Mouse (Mus musculus) c-Kit-positive CD71-positive TER-119-positive erythroid progenitor cells, embryonic 14.5 days (primary cell): ENCODE results near the gene Pou5f2.

Source experiments
- DNase-seq: peaks from one replicate; pipeline ENCODE4 v3.0.0-alpha.2; 2013; ENCODE audit warnings: low spot score

The Pou5f2 gene

DNA sequence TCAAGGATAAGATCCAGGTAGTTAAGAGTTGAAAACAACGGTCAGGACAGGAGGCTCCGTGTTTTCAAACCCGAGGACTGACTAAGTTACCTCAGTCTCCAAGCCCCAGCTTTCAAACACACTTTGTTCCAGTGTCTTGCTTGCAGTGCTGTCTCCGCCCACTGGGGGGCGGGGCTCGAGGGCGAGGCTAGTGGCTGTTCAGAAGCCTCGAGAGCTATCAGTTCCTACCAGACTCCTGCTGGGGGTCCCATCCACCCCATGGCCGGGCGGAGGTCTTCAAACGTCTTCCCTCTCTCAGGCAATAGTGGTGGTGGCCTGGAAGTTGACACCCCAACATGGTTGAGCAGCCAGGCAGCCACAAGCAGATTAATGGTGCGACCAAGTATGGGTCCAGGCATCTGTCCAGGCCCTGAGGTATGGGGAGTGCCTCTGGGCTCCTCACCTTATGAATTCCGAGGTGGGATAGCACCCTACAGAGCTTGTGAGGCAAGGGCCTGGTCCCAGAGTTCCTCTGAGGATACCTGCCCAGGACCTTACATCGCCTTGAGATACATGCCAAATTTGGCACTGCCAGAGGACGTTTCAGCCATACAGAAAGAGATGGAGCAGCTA, at the start of gene Pou5f2:
TSS of gene Pou5f2 (plus strand) at position 220 of the 612 bp plus-strand sequence.
- peak; percentile 39 for DNase-seq

DNA sequence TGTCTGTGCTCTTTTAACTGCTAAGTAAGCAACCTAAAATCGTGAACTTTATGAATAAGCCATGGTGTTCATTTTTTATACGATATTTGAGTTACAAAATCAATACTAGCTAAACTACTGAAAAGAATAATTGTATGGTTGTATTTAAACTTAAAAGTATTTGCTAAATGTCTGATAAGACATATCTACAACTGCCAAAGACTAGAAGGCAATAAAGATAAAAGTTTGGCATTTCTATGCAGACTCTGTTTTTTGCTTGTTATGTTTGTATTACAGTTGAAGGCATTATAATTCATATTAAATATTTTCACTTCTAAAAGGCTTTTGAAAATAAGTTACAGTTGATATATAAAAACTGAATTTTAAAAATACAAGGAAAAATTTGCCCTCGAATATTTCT, 48.5 kb upstream of the Pou5f2 start:
- no peak for DNase-seq

DNA sequence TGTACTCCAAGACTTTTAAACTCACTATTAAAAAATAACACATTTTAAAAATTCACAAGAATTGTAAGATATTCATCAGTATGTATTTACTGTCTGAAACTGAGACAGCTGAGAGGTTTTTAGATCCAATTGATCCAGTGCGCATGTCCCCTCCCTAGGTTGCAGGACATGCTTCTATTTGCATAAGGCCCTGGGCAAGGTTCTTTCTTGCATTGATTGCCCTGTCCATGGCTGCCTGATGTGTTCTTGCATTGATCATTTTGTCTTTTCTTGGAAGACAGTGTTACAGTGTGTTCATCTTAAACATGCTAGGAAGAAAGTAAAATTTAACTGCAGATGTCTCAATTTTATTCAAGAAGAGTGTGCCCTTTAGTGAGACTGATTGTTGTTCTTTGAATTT, 47.6 kb upstream of the Pou5f2 start:
- DNase-seq = no peak

DNA sequence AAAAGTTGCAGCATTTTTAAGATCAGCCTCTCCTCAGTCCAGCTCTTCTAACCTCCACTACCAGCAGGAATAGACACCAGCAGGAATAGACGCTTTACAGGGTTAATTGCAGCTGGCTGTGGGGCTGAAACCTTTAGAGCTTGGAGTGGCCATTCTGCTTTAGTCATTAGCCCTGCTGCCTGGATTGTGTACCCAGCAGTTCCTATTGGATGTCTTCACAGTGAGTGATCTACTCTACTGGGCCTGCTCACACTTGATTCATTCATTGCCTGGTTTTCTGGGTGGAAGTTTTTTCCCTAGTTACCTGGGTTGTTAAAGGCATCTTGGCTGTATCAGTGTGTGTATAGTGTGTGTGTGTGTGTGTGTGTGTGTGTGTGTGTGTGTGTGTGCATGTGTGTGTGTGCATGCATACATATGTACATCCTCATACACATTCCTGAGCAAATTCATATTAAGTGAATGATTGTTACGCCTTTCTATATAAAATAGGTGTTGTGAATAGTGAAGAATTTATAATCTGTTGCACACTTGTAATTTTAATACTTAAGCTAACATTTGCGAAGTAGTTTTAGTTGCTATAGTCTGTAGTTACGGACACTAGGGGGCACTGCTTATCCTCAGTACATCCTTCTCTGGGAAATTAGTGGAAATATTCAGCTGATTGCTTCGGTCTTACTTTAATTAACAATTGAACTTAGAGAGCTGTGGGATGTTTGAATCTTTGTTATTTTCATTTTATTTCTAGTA, 42.4 kb upstream of the Pou5f2 start:
- peak; percentile 13 for DNase-seq

DNA sequence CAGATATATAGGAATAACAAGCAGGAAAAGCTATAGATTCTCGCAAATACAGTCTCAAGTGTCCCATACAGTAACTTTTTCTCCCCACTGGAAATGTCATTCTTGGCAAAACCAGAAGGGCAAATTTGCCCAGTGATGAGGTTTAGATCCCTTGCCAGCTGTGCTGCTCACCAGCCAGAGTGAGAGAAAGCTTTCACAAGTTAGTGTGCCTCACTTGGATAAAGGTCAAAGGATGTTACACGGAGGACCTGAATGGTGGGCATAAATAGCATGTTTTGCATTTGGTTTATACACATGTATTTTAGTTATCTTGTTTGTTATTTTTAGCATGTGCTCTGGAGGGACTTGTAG, 41.9 kb upstream of the Pou5f2 start:
- DNase-seq = no peak

DNA sequence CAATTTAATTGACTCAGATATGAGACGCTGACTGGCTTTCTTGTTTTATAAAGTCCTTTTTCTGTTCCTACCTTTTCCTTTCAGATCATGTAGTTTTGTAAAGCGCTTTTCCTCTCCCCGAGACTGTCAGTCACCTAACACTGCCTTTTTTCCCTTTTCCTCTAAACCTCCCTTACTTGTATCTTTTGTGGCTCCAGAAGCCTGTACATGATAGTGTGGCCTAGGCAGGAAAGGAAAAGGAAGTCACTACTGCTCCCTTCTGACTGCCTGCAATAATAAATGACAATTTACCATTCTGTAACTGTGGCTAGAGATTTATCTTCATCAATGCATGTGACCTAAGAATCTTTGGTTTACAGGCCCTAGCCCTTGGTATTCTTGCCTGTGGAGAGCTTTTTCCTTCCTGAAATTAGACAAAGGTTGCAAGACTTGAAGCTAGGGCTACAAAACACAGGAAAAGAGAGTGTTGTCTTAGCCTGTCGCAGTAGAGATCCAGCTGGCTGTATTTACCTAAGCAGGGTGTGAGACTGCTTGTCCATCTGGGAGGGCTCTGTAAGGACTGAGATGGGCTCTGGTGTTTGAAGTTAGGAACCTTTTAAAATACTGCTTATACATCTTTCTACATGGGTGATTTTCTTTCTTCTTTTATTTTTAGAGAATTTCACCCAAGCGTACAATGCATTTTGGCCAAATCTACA, 33.4 kb upstream of the Pou5f2 start:
- no peak for DNase-seq

DNA sequence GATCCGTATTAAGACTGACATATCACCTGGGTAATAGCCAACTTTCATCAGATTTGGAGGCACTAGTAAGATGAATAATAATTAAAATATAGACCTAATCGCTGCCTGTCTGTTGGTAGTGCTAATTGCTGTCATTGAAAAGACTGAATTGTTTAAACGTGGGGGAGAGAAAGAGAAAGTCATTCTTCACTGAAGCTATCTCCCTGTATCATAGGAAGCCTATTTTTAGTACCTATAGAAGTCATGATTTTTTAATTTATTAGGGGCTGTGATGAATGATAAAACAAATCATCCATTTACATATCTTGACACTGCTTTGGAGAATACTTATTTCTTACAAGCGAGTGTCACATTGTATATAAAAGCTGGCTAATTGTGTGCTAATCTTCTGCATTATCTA, 20.1 kb upstream of the Pou5f2 start:
- DNase-seq = no peak

DNA sequence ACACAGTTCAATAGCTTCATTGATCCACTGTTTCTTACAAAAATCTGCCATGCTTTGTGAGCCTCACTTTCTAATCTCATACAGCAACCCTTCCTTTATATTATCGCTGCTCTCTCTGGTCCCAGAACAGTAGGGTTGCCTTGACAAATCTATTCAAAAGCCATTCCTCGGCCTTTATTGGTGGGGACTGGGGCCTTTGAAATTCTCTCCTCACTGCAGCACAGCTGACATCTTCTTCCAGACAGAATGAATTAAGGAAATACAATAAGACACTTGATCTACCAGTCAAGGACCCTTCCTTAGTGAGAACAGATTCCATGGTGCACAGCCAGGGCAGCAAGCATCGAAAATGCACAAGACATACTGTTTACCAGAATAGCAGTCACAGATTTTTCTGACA, 19.4 kb upstream of the Pou5f2 start:
- no peak for DNase-seq

DNA sequence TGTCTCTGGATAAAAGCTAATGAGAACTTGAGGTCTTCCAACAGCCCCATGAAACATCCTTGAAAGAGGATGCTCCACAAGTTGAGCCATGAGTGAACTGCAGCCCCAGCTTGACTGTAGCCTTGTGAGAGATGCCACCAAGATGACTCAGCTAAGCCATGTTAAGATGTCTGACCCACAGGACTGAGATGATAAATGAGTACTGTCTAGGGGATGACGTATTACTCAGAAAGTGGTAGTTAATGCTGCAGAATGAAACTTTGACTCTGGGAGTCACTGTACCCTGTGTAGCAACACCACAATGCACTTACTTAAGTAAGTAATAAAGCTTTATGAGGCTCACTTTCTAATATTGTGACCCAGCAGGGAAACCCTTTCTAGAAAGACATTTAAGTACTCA, 14.5 kb upstream of the Pou5f2 start:
- DNase-seq = no peak

DNA sequence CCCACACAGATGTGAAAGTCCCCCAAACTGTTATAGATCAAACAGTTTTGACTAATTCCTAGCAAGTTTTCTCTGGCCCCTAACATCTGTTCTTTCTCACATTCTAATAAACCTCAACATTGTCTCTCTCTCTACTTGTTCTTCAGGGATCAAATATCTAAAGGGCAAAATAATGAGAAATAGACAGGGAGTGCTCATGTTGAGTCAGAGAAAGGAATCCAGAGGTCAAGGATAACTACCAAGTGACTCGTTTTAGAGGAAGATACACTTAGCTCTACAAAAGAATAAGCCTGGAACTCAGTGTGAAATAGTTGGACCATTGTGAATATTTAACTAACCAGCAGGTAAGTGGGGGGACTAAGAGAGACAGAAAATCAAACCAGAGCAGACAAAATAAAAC, 8.1 kb downstream of the Pou5f2 start:
- no peak for DNase-seq

DNA sequence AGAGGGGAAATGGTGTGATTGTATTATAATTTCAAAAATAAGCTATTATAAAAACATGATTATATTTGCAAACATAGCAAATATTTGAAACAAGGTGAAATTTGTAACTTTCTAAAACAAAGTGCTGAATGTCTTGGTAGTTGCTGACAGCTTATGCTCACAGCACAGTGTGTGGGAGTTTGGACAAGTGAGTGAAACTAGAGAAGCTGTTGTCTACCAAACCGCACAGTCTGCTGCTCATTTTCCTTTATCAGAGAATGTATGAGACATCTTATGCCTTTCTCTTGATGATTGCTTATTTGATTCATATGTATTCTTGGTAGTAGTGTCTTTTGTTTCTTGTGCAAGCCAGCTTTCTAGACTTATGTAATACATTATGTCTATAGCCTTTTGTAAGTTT, 12.5 kb downstream of the Pou5f2 start:
- no peak for DNase-seq

DNA sequence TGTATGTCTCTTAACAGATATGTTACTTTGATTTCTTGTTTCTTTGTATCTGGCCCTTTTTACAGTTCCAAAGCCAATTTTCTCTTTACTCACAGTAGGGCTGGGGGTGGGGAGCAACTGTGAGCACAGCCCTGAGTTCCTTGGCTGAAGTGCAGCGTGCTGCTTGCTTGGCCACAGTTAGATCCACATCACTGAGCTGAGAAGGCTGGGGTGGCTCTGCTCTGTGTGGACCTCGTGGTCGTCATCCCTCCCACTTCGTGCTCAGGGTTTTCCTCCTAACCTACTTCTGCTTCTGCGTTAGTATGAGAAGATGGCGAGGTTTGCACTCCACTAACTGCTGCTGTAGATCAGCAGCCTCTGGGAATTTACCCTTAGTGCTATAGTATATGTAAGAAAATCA, 18.5 kb downstream of the Pou5f2 start:
- no peak for DNase-seq

DNA sequence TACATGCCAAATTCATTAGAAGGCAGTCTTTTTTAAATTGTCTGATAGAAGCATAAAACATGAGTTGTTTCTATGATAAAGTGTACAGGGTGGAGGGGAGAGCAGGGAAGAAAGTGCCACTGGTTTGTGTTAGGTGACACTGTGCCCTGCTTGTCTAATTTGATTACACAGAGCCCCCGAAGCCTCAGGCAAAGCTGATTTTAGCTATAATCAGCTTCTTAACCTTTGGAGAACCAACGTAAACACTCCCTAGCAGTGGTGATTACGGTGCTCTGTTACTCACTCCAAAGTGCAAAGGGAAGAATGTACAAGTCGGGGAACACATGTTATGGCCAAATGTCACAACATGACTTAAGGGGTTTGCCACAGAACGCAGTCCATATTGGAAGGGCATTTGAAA, 20.4 kb downstream of the Pou5f2 start:
- no peak for DNase-seq
